Mouse (Mus musculus): ENCODE data around the gene Capn2.

Gene Capn2

DNA sequence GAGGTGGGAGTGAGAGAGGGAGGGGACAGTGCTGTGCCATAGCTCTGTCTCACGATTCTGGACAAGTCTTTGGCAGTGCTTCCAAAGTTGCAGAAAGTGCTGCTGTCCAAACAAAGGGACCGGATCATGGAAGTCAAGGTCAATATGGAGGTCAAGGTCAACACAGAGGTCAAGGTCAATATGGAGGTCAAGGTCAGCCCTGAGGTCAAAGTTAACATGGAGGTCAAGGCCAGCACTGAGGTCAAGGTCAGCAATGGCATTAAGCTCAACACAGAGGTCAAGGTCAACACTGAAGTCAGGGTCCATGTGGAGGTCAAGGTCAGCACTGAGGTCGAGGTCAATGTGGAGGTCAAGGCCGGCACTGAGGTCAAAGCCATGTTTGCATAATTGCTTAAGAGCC lies 16.6 kb downstream of the Capn2 start:
- H3K36me3 ChIP-seq (ENCODE audit: insufficient read depth, low read length) = no peaks in the 10 kb centered on the region
- peaks cover 66% of the 10 kb centered on the region for H3K4me1 ChIP-seq (replicated peaks; ENCODE audit: low read depth, low read length)
- no peak for TF ChIP-seq POU5F1 (IDR thresholded peaks at IDR 0.05; ENCODE audit: borderline replicate concordance, low read length)
- TF ChIP-seq NANOG (IDR thresholded peaks at IDR 0.05; ENCODE audit: borderline replicate concordance, low read length) = no peak; the same call in 1 of the 2 replicates
- no peak for TF ChIP-seq CTCF (conservative IDR thresholded peaks at IDR 0.05; ENCODE audit: low read length)
- H3K9me3 ChIP-seq (ENCODE audit: low read length) = peaks cover 16% of the 10 kb centered on the region
- H3K27me3 ChIP-seq (ENCODE audit: insufficient read depth, low read length) = no peaks in the 10 kb centered on the region
- H3K4me3 ChIP-seq (replicated peaks; ENCODE audit: low read length) = no peak overlapping the region

DNA sequence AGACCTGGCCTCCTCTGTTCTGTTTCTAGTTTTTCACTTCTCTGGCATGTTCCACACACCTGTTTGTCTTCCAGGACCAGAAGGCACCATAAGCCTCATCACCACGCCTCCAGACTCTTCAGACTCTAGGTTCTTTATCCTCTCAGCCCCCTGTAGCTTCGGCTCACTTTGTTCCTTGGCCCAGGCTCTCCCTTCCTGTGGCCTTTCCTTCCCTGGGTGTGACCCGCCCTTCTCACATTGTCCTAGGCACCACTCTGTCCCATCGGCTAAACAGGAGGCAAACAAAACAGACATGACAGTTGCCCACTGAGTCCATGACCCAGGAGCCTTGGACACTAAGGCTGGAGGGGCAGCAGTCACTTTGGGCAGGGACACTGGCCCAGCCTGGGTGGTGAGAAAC lies 17.2 kb downstream of the Capn2 start:
- TF ChIP-seq CTCF (conservative IDR thresholded peaks at IDR 0.05; ENCODE audit: low read length) (no peak), POU5F1 (IDR thresholded peaks at IDR 0.05; ENCODE audit: borderline replicate concordance, low read length) (no peak), NANOG (IDR thresholded peaks at IDR 0.05; ENCODE audit: borderline replicate concordance, low read length) (no peak)
- H3K4me1 ChIP-seq (replicated peaks; ENCODE audit: low read depth, low read length) = peaks cover 63% of the 10 kb centered on the region
- no peak overlapping the region for H3K4me3 ChIP-seq (replicated peaks; ENCODE audit: low read length)
- no peaks in the 10 kb centered on the region for H3K36me3 ChIP-seq (ENCODE audit: insufficient read depth, low read length)
- H3K9me3 ChIP-seq (ENCODE audit: low read length) = peaks cover 16% of the 10 kb centered on the region
- no peaks in the 10 kb centered on the region for H3K27me3 ChIP-seq (ENCODE audit: insufficient read depth, low read length)

DNA sequence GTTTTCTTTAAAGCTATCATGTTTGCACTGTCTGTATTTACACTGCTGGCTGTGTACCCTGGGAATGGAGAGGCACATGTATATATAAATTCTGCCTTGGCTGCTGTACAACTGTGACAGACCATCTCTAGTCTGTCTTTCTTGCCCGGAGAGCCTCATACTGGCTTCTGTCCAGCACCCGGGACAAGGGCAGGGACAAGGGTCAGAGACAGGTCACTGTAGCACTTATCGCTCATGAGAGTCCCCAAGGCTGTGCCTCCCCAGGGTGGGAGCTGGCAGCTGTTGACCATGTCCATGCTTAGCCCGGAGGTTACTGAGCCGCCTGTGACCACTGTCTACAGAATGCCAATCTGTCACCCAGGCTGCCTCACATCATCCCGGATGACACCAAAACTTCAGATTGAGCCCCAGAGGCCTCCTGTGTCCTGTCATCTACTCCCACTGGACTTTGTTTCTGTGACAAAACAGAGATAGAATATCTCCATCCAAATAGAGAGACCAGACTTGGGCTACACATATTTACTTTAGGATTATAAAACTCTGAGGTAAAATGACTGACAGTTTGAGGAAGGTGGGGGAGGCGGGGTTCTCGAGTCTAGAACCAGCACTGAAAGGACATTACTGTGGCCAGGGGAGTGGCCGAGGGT lies 17.8 kb downstream of the Capn2 start:
- no peaks in the 10 kb centered on the region for H3K36me3 ChIP-seq (ENCODE audit: insufficient read depth, low read length)
- H3K4me3 ChIP-seq (replicated peaks; ENCODE audit: low read length) = no peak overlapping the region
- peaks cover 62% of the 10 kb centered on the region for H3K4me1 ChIP-seq (replicated peaks; ENCODE audit: low read depth, low read length)
- H3K9me3 ChIP-seq (ENCODE audit: low read length) = peaks cover 16% of the 10 kb centered on the region
- no peaks in the 10 kb centered on the region for H3K27me3 ChIP-seq (ENCODE audit: insufficient read depth, low read length)
- TF ChIP-seq NANOG (IDR thresholded peaks at IDR 0.05; ENCODE audit: borderline replicate concordance, low read length) (no peak), POU5F1 (IDR thresholded peaks at IDR 0.05; ENCODE audit: borderline replicate concordance, low read length) (no peak), CTCF (conservative IDR thresholded peaks at IDR 0.05; ENCODE audit: low read length) (no peak)

DNA sequence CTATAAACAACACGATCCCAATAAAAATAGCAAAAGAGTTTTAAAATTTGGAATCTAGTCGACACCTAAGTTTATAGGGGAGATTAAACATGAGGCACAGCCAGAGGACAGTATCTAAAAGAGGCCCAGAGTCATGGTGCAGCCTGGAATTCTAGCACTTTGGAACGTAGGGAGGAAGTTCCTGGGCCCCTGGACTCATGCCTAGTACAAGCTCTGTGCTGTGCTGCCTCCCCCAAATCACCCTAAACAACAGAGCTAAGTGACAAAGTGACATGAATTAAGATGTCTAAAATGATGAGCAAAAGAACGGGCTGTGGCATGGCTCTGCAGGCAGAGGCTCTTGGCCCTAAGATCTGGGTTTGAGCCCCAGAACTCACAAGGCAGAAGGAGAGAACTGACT lies 19.7 kb downstream of the Capn2 start:
- Histone ChIP-seq H3K4me1 (replicated peaks; ENCODE audit: low read depth, low read length) (peaks cover 49% of the 10 kb centered on the region), H3K36me3 (ENCODE audit: insufficient read depth, low read length) (no peaks in the 10 kb centered on the region), H3K4me3 (replicated peaks; ENCODE audit: low read length) (no peak overlapping the region), H3K27me3 (ENCODE audit: insufficient read depth, low read length) (peaks cover 4% of the 10 kb centered on the region; the same call in 1 of the 2 replicates), H3K9me3 (ENCODE audit: low read length) (peaks cover 16% of the 10 kb centered on the region)
- TF ChIP-seq POU5F1 (IDR thresholded peaks at IDR 0.05; ENCODE audit: borderline replicate concordance, low read length) (no peak), NANOG (IDR thresholded peaks at IDR 0.05; ENCODE audit: borderline replicate concordance, low read length) (no peak), CTCF (conservative IDR thresholded peaks at IDR 0.05; ENCODE audit: low read length) (no peak)

DNA sequence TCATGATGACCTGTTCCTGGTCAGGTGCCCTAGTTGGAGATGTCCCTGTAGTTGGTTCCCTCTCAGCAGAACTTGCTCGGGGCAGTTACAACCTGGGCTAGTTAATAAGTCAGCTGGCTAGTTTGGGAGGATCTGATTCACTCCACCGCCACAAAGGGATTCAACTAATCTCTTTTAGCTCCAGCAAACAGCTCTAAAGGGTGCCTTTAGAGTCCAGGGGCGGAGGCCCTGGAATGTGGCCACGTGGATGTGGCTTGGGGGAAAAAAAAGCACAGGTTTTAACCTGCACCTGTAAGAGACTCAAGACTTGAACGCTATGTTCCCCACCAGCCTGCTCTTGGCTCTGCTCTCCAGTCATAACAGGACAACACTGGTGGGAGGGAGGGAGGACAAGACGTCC lies 20.7 kb downstream of the Capn2 start:
- H3K4me1 ChIP-seq (replicated peaks; ENCODE audit: low read depth, low read length) = peaks cover 44% of the 10 kb centered on the region

DNA sequence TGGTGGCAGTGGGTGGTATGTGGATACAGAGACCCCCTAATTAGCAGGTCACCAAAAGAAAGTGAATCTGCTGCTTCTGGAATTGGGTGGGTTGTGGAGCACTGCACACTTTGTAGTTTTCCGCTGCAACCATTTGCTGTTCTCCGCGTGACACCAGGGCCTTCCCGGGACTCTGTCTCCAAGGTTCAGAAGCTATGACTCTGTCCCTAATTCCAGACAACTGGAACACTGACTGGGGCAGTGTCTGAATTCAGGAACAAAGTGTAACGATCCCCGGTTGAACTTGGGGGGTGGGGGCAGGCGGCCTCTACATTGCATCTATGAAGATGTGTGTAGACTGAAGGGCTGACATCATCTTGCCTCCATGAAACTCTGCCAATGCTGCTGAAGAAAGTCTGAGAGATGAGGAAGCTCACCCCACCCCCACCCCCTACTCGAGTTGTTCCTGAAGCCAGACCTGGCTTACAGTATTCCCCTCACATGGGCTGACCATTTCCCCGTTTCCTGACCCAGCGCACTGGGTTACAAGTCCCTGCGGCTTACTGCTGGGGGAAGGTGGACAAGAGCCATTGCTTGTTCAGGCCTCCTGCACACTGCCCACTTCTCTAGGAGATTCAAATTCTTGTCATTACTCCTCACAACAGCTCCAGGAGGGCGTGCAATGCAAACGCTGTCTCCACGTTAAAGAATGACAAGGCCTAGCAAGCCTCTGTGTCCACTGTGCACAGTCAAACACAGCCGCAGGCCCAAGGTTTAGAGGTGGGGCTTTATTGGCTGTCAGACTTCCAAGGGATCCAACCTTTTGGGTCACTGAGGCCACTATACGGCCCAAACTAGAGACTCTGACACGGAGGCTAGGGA lies 22.9 kb downstream of the Capn2 start:
- Histone ChIP-seq H3K36me3 (ENCODE audit: insufficient read depth, low read length) (no peaks in the 10 kb centered on the region), H3K4me1 (replicated peaks; ENCODE audit: low read depth, low read length) (peaks cover 45% of the 10 kb centered on the region), H3K27me3 (ENCODE audit: insufficient read depth, low read length) (peaks cover 26% of the 10 kb centered on the region), H3K4me3 (replicated peaks; ENCODE audit: low read length) (no peak overlapping the region), H3K9me3 (ENCODE audit: low read length) (no peaks in the 10 kb centered on the region)
- TF ChIP-seq POU5F1 (IDR thresholded peaks at IDR 0.05; ENCODE audit: borderline replicate concordance, low read length) (no peak), NANOG (IDR thresholded peaks at IDR 0.05; ENCODE audit: borderline replicate concordance, low read length) (no peak), CTCF (conservative IDR thresholded peaks at IDR 0.05; ENCODE audit: low read length) (no peak)

More for the DNA sequence above, 20.7 kb downstream of the Capn2 start:
- Histone ChIP-seq H3K36me3 (ENCODE audit: insufficient read depth, low read length) (no peaks in the 10 kb centered on the region), H3K27me3 (ENCODE audit: insufficient read depth, low read length) (peaks cover 12% of the 10 kb centered on the region; the same call in 1 of the 2 replicates), H3K9me3 (ENCODE audit: low read length) (peaks cover 16% of the 10 kb centered on the region), H3K4me3 (replicated peaks; ENCODE audit: low read length) (no peak overlapping the region)
- TF ChIP-seq POU5F1 (IDR thresholded peaks at IDR 0.05; ENCODE audit: borderline replicate concordance, low read length) (no peak), NANOG (IDR thresholded peaks at IDR 0.05; ENCODE audit: borderline replicate concordance, low read length) (no peak), CTCF (conservative IDR thresholded peaks at IDR 0.05; ENCODE audit: low read length) (no peak)

DNA sequence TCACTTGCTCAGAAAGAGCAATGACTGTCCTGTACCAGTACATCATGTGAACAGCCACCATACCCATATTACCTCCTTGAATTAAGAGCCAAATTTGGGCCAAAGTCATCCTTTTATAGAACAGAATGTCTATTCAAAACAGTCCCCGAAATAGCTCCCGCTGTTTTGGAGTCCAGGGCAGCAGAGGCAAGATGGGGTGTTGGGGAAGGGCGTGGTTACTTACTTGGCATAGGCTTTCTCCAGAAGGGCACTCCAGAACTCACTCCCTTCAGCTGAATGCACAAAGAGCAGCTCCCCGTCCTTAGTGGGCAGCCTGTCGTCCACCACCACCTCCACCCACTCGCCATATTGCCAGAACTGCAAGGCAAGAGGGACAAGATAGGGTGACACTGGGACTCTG lies 25.6 kb downstream of the Capn2 start:
- Histone ChIP-seq H3K9me3 (ENCODE audit: low read length) (no peaks in the 10 kb centered on the region), H3K4me3 (replicated peaks; ENCODE audit: low read length) (no peak overlapping the region), H3K27me3 (ENCODE audit: insufficient read depth, low read length) (peaks cover 39% of the 10 kb centered on the region), H3K36me3 (ENCODE audit: insufficient read depth, low read length) (no peaks in the 10 kb centered on the region), H3K4me1 (replicated peaks; ENCODE audit: low read depth, low read length) (peaks cover 61% of the 10 kb centered on the region)
- no peak for TF ChIP-seq CTCF (conservative IDR thresholded peaks at IDR 0.05; ENCODE audit: low read length)
- TF ChIP-seq POU5F1 (IDR thresholded peaks at IDR 0.05; ENCODE audit: borderline replicate concordance, low read length) = no peak
- TF ChIP-seq NANOG (IDR thresholded peaks at IDR 0.05; ENCODE audit: borderline replicate concordance, low read length) = no peak

DNA sequence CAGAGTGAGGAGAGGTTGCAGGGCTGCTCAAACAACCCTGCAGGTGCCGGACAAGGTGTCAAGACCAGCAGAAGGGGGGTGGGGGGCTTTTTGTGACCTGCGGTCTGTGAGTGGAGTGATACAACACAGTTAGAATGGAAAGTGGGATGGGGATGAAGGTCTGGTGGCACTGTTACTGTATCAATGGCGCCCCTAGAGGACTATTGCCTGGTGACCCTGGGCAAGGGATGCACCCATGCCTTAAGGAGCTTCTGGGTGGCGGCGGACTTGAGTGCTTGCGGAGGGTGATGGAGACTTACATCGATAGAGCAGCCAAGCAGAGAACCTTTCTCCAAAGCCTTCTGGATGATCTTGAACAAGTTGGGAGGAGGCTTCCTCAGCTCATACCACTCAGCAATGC lies 26.8 kb downstream of the Capn2 start:
- Histone ChIP-seq H3K4me1 (replicated peaks; ENCODE audit: low read depth, low read length) (peaks cover 49% of the 10 kb centered on the region), H3K27me3 (ENCODE audit: insufficient read depth, low read length) (peaks cover 48% of the 10 kb centered on the region), H3K9me3 (ENCODE audit: low read length) (no peaks in the 10 kb centered on the region), H3K36me3 (ENCODE audit: insufficient read depth, low read length) (no peaks in the 10 kb centered on the region), H3K4me3 (replicated peaks; ENCODE audit: low read length) (0 out of 2 replicates have a peak overlapping the region, but pooled peaks have one; percentile 50)
- no peak for TF ChIP-seq NANOG (IDR thresholded peaks at IDR 0.05; ENCODE audit: borderline replicate concordance, low read length)
- no peak for TF ChIP-seq POU5F1 (IDR thresholded peaks at IDR 0.05; ENCODE audit: borderline replicate concordance, low read length)

Measured in E14TG2a.4 (cell line).